Mouse (Mus musculus): Measurements from ENCODE around the gene Slc5a9.

DNA sequence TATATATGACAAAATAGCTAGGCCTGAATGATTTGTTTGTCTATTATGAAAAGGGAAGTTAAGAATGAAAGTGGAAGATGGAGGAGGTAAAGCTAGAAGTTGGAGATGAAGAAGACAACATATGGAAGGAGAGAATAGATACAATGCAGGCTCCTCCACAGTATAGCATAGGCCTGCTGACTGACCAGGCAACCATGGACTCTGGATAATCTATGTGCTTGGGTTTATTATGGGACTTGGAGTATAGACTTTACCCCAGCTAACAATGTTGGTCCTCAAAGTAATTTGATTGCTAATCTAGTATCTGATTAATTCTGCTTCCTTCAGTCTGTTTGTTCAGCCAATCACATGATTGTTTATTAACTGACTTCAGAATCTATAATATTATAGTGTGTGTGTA is 10.6 kb downstream of the Slc5a9 start:
- TF ChIP-seq CHD2 (IDR thresholded peaks at IDR 0.05; ENCODE audit: low read depth, low read length): no peak
- no peak for TF ChIP-seq MAFK (IDR thresholded peaks at IDR 0.05; ENCODE audit: insufficient read depth, low read depth, low read length)
- no peak for TF ChIP-seq HCFC1 (IDR thresholded peaks at IDR 0.05; ENCODE audit: borderline replicate concordance, insufficient read depth, low read length)

Measured in ES-E14 (cell line).